Comparison of ENCODE assay signal across 8 mouse cellular contexts in genomic region chr4:128698011-128698861, GRCm38 (mm10). TPM values are rescaled to one million over a fixed set of nuclear protein-coding genes. Genes with fewer than 3 reads are reported as not detected.
A peak's percentile ranks its signal among the peaks of the same experiment; 100 is the strongest.
DNase-seq lines count a peak whose midpoint lies in the region; ATAC-seq and TF ChIP-seq lines count a peak whose summit lies in the region.

No protein-coding gene starts in this region.

- TF ChIP-seq CTCF in midbrain, postnatal 0 days (IDR thresholded peaks at IDR 0.05): no peak

- ATAC-seq in embryonic facial prominence, embryonic 13.5 days (ENCODE audit: insufficient number of reproducible peaks, insufficient read depth, low FRiP score, low TSS enrichment, low read depth): peak; percentile 84
- 0 out of 2 replicates have a peak, but pooled peaks have one; percentile 52 for ATAC-seq in midbrain, postnatal 0 days (ENCODE audit: low FRiP score)

- WGBS in embryonic facial prominence, embryonic 13.5 days: 19% methylated on average over 12 of the region's 12 CpGs
- 32% methylated on average over 12 of the region's 12 CpGs for WGBS in midbrain, postnatal 0 days

- H3K4me1 ChIP-seq in embryonic facial prominence, embryonic 13.5 days: peaks cover 53% of the 10 kb centered on the region
- peaks cover 12% of the 10 kb centered on the region; the same call in 1 of the 2 replicates for H3K4me1 ChIP-seq in midbrain, postnatal 0 days (ENCODE audit: insufficient read depth, low read length)

- H3K36me3 ChIP-seq in embryonic facial prominence, embryonic 13.5 days: no peaks in the 10 kb centered on the region
- H3K36me3 ChIP-seq in midbrain, postnatal 0 days (ENCODE audit: insufficient read depth, low read length): no peaks in the 10 kb centered on the region

- H3K4me2 ChIP-seq in embryonic facial prominence, embryonic 13.5 days: peak overlapping the region; percentile 16
- no peak overlapping the region for H3K4me2 ChIP-seq in midbrain, postnatal 0 days (ENCODE audit: low read depth, low read length, poor library complexity, severe bottlenecking)

- peak; percentile 34 to 60 for DNase-seq in cerebellum, postnatal 14 days
- DNase-seq in cerebellum, adult 11-12 months: no peak
- peak; percentile 85 to 87 for DNase-seq in heart, adult 9 months (ENCODE audit: low spot score in 2 of 2)
- peak; percentile 21 for DNase-seq in kidney, adult 18-20 months
- DNase-seq in left cerebral cortex, postnatal 4 days: peak; percentile 68
- peak; percentile 84 for DNase-seq in midbrain, postnatal 0 days (ENCODE audit: low spot score)
- DNase-seq in spleen, postnatal 4 days (ENCODE audit: low spot score in 2 of 2): no peak

- H3K9me3 ChIP-seq in embryonic facial prominence, embryonic 13.5 days: no peaks in the 10 kb centered on the region
- H3K9me3 ChIP-seq in midbrain, postnatal 0 days (ENCODE audit: low read length): no peaks in the 10 kb centered on the region

- intact Hi-C loops in left cerebral cortex, postnatal 4 days (cut with DNase I): no loop called here

- H3K9ac ChIP-seq in embryonic facial prominence, embryonic 13.5 days: peak overlapping the region; percentile 37; the same call in 1 of the 2 replicates
- H3K9ac ChIP-seq in midbrain, postnatal 0 days (replicated peaks; ENCODE audit: low read length, poor library complexity, severe bottlenecking): peak overlapping the region; percentile 24; the same call in 1 of the 2 replicates

- peak overlapping the region; percentile 91 for H3K27ac ChIP-seq in embryonic facial prominence, embryonic 13.5 days
- H3K27ac ChIP-seq in midbrain, postnatal 0 days (ENCODE audit: low read depth, low read length): peak overlapping the region; percentile 69

- no peak overlapping the region for H3K4me3 ChIP-seq in embryonic facial prominence, embryonic 13.5 days
- H3K4me3 ChIP-seq in midbrain, postnatal 0 days (ENCODE audit: low read depth, low read length): no peak overlapping the region

- 0 out of 2 replicates have a peak, but pooled peaks cover 4% of the 10 kb centered on the region for H3K27me3 ChIP-seq in embryonic facial prominence, embryonic 13.5 days
- H3K27me3 ChIP-seq in midbrain, postnatal 0 days (ENCODE audit: insufficient read depth, low read length): no peaks in the 10 kb centered on the region

RNA-seq across cellular contexts. Expression of gene Phc2, which starts 43.7 kb away (rescaled TPM):
- polyA plus RNA-seq in embryonic facial prominence, embryonic 13.5 days (2015; fragmentation: Nextera tagmentation; extraction: Ambion mirVana): 17.8 and 27.5 TPM in 2 replicates
- 10 to 100 TPM; 90.7 to 95.1 TPM for total RNA-seq in left cerebral cortex, postnatal 4 days (2021)
- 64.3 and 66.1 TPM in 2 replicates for total RNA-seq in midbrain, postnatal 0 days (2014; rRNA removed)
- 31.4 and 34.8 TPM in 2 replicates for polyA plus RNA-seq in midbrain, postnatal 0 days (2015; fragmentation: Nextera tagmentation; extraction: Ambion mirVana)

RNA-seq across cellular contexts. Expression of gene A3galt2, which starts 56.9 kb away (rescaled TPM):
- 0.29 and 0.38 TPM in 2 replicates for polyA plus RNA-seq in embryonic facial prominence, embryonic 13.5 days (2015; fragmentation: Nextera tagmentation; extraction: Ambion mirVana)
- 1 to 10 TPM; 1.1 to 1.3 TPM for total RNA-seq in left cerebral cortex, postnatal 4 days (2021)
- 0.19 and 0.38 TPM in 2 replicates for total RNA-seq in midbrain, postnatal 0 days (2014; rRNA removed)
- polyA plus RNA-seq in midbrain, postnatal 0 days (2015; fragmentation: Nextera tagmentation; extraction: Ambion mirVana): 0.05 TPM in 1 of 2 replicates, not detected in the other

Comparison
In these comparisons a context has a peak if more than half of its experiments do, and no peak if none do; other contexts are left out.
1. DNase-seq: peak in cerebellum, postnatal 14 days (2 of 2), heart, adult 9 months (2 of 2), kidney, adult 18-20 months (single experiment), left cerebral cortex, postnatal 4 days (single experiment) and midbrain, postnatal 0 days (single experiment); none in cerebellum, adult 11-12 months (single experiment) and spleen, postnatal 4 days (0 of 2).